Mouse (Mus musculus): ENCODE results near the gene Cxcl14. TPM values are rescaled to one million over a fixed set of nuclear protein-coding genes. Genes with fewer than 3 reads are reported as not detected.

The Cxcl14 gene
- 0.39 and 0.95 TPM in 2 replicates for polyA plus RNA-seq (2015; fragmentation: Nextera tagmentation; extraction: Ambion mirVana)

DNA sequence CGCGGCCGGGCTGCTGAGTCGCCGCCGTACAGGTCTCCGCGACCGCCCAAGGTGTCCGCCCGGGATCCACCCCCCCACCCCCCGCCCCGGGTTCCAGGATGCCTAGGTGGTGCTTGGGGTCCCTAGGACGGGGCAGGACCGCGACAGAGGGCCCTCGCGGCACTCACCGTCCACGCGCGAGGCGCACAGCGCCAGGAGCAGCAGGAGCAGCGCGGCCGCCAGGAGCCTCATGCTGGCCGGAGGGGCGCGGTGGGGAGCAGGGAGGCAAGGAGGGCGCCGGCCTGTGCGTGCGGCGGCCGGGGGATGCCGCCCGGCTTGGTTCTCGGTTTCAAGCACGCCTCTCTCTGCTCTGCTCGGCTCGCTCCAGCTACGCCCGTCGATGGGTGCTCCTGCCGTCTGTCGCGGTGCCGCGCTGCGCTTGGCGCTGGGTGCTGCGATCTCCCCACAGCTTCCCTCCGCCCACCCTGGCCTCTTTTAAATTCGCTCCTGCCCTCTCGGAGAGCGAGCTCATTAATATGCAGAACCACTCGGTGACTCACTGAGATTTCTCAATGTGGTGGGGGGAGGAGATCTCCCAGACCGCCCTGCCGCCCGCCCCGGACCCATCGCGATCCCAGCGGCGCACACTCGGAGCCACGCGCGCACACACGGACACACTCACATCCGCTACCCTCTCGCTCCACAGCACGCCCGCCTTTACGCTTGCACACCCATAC lies at the start of gene Cxcl14:
Cxcl14 (minus strand) TSS at position 609 of the 716 bp plus-strand sequence.
- WGBS (ENCODE audit: insufficient replicate concordance), result 2% methylated on average over 64 of the region's 76 CpGs
- H3K9me3 ChIP-seq (replicated peaks), result no peaks in the 10 kb centered on the region
- no peaks in the 10 kb centered on the region for H3K4me1 ChIP-seq (replicated peaks)
- H3K27me3 ChIP-seq, result peaks cover 68% of the 10 kb centered on the region
- peak within 1 kb of the TSS; percentile 38 for H3K4me2 ChIP-seq
- DNase-seq (no peak), ATAC-seq (ENCODE audit: low read depth) (no peak)
- no peak within 1 kb of the TSS for H3K27ac ChIP-seq
- peak within 1 kb of the TSS; percentile 29; the same call in 1 of the 2 replicates for H3K4me3 ChIP-seq (replicated peaks)
- H3K9ac ChIP-seq, result no peak within 1 kb of the TSS
- no peaks in the 10 kb centered on the region for H3K36me3 ChIP-seq

DNA sequence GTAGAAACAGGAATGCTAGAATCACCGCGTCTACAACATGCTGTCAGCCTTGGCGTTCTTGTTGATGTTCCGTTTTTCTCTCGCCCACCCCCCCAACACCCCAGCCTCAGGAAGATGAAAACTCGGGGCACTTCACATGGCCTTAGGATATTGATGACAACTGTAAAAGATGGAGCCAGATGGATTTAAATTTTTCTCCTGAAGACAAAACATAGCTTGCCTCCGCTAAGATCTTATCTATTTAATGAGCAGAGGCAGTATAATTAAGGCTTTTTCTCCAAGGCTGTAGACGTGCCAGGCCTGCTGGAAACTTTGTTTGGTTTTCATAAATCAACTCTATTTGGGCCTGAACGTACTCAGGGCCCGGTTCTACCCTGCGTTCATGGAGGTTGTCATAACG lies 48.0 kb upstream of the Cxcl14 start:
- Histone ChIP-seq H3K4me3 (replicated peaks) (no peak overlapping the region), H3K36me3 (no peaks in the 10 kb centered on the region), H3K27me3 (no peaks in the 10 kb centered on the region), H3K9ac (no peak overlapping the region), H3K9me3 (replicated peaks) (no peaks in the 10 kb centered on the region), H3K4me1 (replicated peaks) (no peaks in the 10 kb centered on the region), H3K4me2 (no peak overlapping the region), H3K27ac (no peak overlapping the region)
- 72% methylated on average over 12 of the region's 12 CpGs for WGBS (ENCODE audit: insufficient replicate concordance)
- DNase-seq, result no peak
- no peak for ATAC-seq (ENCODE audit: low read depth)

DNA sequence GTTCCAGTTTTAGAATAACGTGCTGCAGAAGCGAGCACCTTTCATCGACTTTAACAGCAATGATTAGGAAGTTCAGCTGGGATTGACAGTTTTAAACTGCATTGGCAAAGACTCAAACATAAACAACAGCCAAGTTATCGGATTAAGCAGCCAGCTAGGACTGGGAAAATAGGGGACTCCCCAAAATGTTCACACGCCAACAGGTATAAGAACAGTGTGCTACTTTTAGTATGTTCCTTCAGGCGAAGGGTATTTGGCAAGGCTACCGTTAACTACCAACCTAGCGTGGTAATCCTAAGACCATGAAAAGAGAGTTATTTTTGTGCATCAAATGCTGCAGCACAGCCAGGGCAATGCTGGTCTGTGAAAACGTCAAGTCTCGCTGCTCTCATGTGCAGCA lies 46.1 kb upstream of the Cxcl14 start:
- H3K27ac ChIP-seq, result no peak overlapping the region
- WGBS (ENCODE audit: insufficient replicate concordance), result 68% methylated on average over 10 of the region's 10 CpGs
- ATAC-seq (ENCODE audit: low read depth) (no peak), DNase-seq (no peak)
- no peaks in the 10 kb centered on the region for H3K9me3 ChIP-seq (replicated peaks)
- no peaks in the 10 kb centered on the region for H3K36me3 ChIP-seq
- no peak overlapping the region for H3K9ac ChIP-seq
- no peaks in the 10 kb centered on the region for H3K27me3 ChIP-seq
- H3K4me1 ChIP-seq (replicated peaks), result no peaks in the 10 kb centered on the region
- H3K4me3 ChIP-seq (replicated peaks), result no peak overlapping the region
- no peak overlapping the region for H3K4me2 ChIP-seq

DNA sequence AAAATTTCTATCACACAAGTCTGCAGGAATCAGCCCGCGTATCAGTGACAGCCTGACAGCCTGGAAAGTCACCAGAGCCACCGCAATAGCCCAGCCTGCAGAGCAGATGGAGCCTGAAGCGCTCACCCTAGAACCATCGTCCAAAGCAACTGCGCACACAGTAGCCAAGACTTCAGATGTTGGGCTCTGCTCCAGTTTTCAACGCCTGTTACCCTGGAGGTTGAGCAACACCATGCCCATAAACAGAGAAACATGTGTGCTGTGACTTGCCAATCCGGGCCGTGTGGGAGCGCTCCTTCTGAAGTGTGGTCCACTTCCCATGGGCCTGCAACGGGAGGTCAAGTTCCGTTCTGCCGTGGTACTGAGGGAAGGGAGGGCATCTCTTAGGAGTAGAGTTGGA lies 44.2 kb upstream of the Cxcl14 start:
- ATAC-seq (ENCODE audit: low read depth) (no peak), DNase-seq (no peak)
- H3K27me3 ChIP-seq, result no peaks in the 10 kb centered on the region
- no peak overlapping the region for H3K9ac ChIP-seq
- 80% methylated on average over 13 of the region's 13 CpGs for WGBS (ENCODE audit: insufficient replicate concordance)
- H3K36me3 ChIP-seq, result no peaks in the 10 kb centered on the region
- no peak overlapping the region for H3K27ac ChIP-seq
- no peak overlapping the region for H3K4me2 ChIP-seq
- H3K4me3 ChIP-seq (replicated peaks), result no peak overlapping the region
- no peaks in the 10 kb centered on the region for H3K9me3 ChIP-seq (replicated peaks)
- H3K4me1 ChIP-seq (replicated peaks), result no peaks in the 10 kb centered on the region

DNA sequence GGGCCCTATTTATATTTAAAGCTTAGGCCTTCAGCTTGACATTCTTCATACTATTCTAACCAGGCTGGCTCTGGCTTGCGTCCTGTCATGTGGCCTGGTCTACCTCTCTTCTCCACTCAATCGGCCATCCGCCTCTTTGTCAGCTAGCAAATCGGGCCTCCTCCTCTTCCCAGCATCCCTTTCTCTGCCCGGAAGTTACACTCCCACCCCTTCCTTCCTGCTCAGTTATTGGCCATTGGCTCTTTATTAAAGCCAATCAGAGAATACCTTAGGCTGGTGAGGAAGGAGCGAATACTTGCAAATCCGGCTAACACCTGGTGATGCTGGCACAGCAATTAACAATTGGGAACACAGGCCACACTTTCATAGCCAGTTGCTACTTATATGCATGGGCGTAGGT lies 43.5 kb upstream of the Cxcl14 start:
- H3K9ac ChIP-seq, result no peak overlapping the region
- 69% methylated on average over 8 of the region's 8 CpGs for WGBS (ENCODE audit: insufficient replicate concordance)
- H3K27ac ChIP-seq, result no peak overlapping the region
- H3K4me1 ChIP-seq (replicated peaks), result no peaks in the 10 kb centered on the region
- H3K4me3 ChIP-seq (replicated peaks), result no peak overlapping the region
- no peaks in the 10 kb centered on the region for H3K27me3 ChIP-seq
- no peak for DNase-seq
- no peaks in the 10 kb centered on the region for H3K36me3 ChIP-seq
- no peaks in the 10 kb centered on the region for H3K9me3 ChIP-seq (replicated peaks)
- no peak overlapping the region for H3K4me2 ChIP-seq
- ATAC-seq (ENCODE audit: low read depth), result no peak

DNA sequence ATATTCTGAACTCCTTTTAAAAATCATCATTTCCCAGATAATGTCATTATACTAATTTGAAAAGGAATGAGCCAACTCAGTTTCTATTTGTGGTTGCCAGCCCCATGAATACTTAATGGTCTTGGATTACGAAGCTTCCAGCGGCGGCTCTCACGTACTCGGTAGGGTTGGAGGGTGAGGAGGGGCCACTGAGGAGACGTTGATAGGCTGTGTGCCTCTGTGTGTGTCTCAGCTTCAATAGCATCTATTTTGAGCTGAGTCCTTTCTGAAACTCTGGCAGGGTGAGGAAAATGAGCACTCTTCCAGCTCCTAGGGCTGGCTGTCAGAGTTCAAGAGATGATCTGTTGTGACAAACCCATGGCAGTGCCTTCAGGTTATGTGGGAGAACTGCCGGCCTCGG lies 40.6 kb upstream of the Cxcl14 start:
- Histone ChIP-seq H3K9ac (no peak overlapping the region), H3K4me2 (no peak overlapping the region), H3K36me3 (no peaks in the 10 kb centered on the region), H3K9me3 (replicated peaks) (no peaks in the 10 kb centered on the region), H3K4me1 (replicated peaks) (no peaks in the 10 kb centered on the region), H3K27ac (no peak overlapping the region), H3K27me3 (no peaks in the 10 kb centered on the region), H3K4me3 (replicated peaks) (no peak overlapping the region)
- 47% methylated on average over 8 of the region's 8 CpGs for WGBS (ENCODE audit: insufficient replicate concordance)
- DNase-seq (no peak), ATAC-seq (ENCODE audit: low read depth) (no peak)

DNA sequence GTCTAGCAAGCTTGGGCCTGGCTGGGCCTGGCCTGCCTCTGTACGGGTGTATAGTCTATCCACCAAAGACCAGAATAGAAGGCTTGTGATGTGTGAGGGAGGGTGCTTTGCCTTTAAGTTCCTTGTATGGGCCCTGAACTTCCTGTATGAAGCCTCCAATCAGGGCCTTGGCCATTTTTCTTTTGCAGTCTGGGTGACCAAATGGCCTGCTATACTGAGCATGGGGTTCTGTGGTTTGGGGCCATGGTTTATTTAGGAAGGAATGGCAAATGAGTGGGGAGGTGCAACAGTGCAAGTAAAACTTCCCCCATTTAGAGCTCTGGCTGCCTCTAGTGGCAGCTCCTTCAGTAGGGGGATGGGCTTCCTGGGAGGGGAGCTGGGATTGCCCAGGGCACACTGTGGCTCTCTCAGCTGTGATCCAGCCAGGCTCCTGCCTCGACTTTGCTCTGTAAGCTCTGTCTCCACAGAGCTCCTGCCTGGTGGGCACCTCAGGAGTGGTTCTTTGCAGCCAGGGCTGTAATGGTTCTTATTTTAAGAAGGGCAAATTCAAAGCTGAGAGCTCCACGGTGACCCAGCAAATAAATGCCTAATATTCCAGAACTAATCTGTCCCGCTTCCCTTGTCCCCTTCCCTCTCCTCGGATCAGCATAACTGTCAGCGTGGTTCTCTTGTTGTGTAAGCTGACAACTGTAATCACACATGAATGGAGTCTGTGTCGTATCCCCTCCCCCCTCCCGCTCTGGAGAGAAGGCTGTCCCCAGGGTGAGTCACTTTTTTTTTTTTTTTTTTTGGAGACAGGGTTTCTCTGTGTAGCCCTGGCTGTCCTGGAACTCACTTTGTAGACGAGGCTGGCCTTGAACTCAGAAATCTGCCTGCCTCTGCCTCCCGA lies 38.7 kb upstream of the Cxcl14 start:
- no peaks in the 10 kb centered on the region for H3K4me1 ChIP-seq (replicated peaks)
- no peaks in the 10 kb centered on the region for H3K9me3 ChIP-seq (replicated peaks)
- no peak overlapping the region for H3K4me2 ChIP-seq
- H3K4me3 ChIP-seq (replicated peaks), result no peak overlapping the region
- ATAC-seq (ENCODE audit: low read depth) (no peak), DNase-seq (no peak)
- peaks cover 1% of the 10 kb centered on the region; the same call in 1 of the 2 replicates for H3K27me3 ChIP-seq
- WGBS (ENCODE audit: insufficient replicate concordance), result 56% methylated on average over 10 of the region's 10 CpGs
- H3K27ac ChIP-seq, result no peak overlapping the region
- H3K36me3 ChIP-seq, result no peaks in the 10 kb centered on the region
- no peak overlapping the region for H3K9ac ChIP-seq

DNA sequence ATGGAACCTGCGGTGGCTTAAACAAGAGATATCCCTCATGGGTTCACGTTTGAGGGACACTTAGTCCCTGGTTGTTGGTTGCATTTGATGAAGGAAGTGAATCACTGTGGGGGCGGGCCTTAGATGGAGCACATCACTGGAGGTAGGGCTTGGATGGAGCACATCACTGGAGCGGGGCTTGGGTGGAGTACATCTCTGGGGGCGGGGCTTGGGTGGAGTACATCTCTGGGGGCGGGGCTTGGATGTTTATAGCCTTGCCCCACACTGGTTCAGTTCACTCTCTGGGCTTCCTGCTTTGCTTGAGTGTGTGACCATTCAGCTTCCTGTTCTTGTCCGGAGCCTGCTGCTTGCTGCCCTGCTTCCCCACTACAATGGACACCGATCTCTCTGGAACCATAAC lies 37.9 kb upstream of the Cxcl14 start:
- WGBS (ENCODE audit: insufficient replicate concordance), result 46% methylated on average over 8 of the region's 8 CpGs
- Histone ChIP-seq H3K4me1 (replicated peaks) (no peaks in the 10 kb centered on the region), H3K36me3 (no peaks in the 10 kb centered on the region), H3K4me3 (replicated peaks) (no peak overlapping the region), H3K4me2 (no peak overlapping the region), H3K27ac (no peak overlapping the region), H3K27me3 (peaks cover 5% of the 10 kb centered on the region), H3K9me3 (replicated peaks) (no peaks in the 10 kb centered on the region), H3K9ac (no peak overlapping the region)
- no peak for DNase-seq
- no peak for ATAC-seq (ENCODE audit: low read depth)

DNA sequence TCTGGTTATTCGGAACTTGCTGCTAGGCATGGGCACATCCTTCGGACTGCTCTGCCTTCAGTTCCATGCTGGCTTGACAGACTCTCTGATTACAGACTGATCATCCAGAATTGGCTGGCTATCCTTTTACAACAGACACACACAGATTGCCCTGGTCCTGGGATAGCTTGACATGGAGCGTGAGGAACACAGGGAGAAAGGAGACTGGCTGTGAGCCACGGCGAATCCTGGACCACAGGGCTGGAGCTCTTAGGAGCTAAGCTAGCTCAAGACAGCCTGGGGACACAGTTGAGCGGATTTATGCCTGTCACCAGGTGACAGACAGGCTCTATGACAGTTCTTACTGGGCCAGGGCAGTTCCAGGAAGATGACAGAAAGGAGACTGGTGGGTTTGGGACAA lies 36.0 kb upstream of the Cxcl14 start:
- 66% methylated on average over 6 of the region's 6 CpGs for WGBS (ENCODE audit: insufficient replicate concordance)
- H3K9me3 ChIP-seq (replicated peaks), result no peaks in the 10 kb centered on the region

DNA sequence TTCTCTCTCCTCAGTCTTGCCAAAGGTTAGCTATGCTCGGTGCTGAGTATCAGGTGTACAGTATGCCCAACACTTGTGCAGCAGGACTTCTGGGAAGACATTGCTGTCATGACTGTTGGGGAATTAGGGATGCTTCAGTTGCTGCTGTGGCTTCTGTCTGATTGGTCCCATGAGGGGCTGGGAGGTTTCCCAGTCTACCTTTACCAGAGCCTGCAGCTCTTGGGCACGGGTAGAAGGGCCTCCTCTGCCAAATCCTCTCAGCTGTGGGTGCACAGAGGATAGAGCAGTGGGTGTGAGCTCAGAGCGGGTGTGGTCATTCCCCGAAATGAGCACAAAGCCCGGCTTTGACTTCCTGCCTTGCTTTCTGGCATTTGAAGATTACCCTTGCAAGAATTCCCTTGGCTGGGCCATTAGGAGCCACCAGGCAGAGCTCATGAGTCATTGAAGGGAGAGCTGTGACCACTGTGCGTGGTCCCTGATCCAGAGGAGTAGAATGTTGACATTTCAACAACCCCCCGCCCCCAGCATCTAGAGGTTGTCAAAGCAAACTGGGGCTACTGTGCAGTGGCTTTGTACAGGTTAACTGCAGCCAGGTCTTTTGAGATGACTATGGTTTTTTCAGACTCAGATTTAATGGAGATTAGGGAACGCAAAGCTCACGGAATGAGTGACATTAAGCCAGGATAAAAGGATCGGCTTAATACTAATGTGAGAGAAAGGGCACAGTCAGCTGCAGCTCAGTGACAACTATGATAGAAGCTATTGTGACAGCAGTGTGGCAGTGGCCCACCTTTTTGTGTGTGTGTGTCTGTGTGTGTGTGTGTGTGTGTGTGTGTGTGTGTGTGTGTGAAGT lies 34.5 kb upstream of the Cxcl14 start:
- H3K4me3 ChIP-seq (replicated peaks), result no peak overlapping the region
- H3K9ac ChIP-seq, result no peak overlapping the region
- H3K9me3 ChIP-seq (replicated peaks), result no peaks in the 10 kb centered on the region
- no peak overlapping the region for H3K27ac ChIP-seq
- DNase-seq (no peak), ATAC-seq (ENCODE audit: low read depth) (no peak)
- H3K36me3 ChIP-seq, result no peaks in the 10 kb centered on the region
- no peak overlapping the region for H3K4me2 ChIP-seq
- H3K4me1 ChIP-seq (replicated peaks), result no peaks in the 10 kb centered on the region
- WGBS (ENCODE audit: insufficient replicate concordance), result 41% methylated on average over 10 of the region's 10 CpGs
- H3K27me3 ChIP-seq, result peaks cover 8% of the 10 kb centered on the region

More for the DNA sequence above, 36.0 kb upstream of the Cxcl14 start:
- H3K27ac ChIP-seq, result no peak overlapping the region
- no peaks in the 10 kb centered on the region for H3K4me1 ChIP-seq (replicated peaks)
- H3K4me3 ChIP-seq (replicated peaks), result no peak overlapping the region
- peaks cover 8% of the 10 kb centered on the region for H3K27me3 ChIP-seq
- no peak overlapping the region for H3K9ac ChIP-seq
- DNase-seq, result no peak
- H3K4me2 ChIP-seq, result no peak overlapping the region
- no peak for ATAC-seq (ENCODE audit: low read depth)
- H3K36me3 ChIP-seq, result no peaks in the 10 kb centered on the region

DNA sequence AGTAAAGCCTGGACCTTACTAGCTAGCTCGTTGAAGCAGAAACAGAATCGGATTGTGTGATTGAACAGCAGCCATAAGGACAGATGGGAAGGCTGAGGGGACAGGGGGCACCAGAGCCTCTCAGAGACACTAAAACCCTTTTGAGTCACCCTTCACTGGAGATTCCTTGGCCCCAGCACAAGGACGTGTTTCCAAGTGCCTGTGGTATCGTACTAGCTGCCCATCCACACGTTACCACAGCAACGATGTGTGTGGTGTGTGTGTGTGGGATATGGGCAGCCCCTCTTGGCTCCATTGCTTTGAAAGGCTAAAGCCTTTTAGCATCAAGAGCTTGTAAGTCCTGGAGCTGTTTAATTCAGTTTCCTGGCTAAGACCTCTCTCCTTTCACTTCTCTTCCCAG lies 33.4 kb upstream of the Cxcl14 start:
- no peak overlapping the region for H3K27ac ChIP-seq
- ATAC-seq (ENCODE audit: low read depth), result no peak
- DNase-seq, result no peak
- H3K27me3 ChIP-seq, result peaks cover 8% of the 10 kb centered on the region
- no peaks in the 10 kb centered on the region for H3K9me3 ChIP-seq (replicated peaks)
- H3K36me3 ChIP-seq, result no peaks in the 10 kb centered on the region
- H3K9ac ChIP-seq, result no peak overlapping the region
- H3K4me1 ChIP-seq (replicated peaks), result no peaks in the 10 kb centered on the region
- 73% methylated on average over 6 of the region's 6 CpGs for WGBS (ENCODE audit: insufficient replicate concordance)
- no peak overlapping the region for H3K4me2 ChIP-seq
- no peak overlapping the region for H3K4me3 ChIP-seq (replicated peaks)
